Mouse (Mus musculus): ENCODE data around the gene Pax5. TPM values are rescaled to one million over a fixed set of nuclear protein-coding genes. Genes with fewer than 3 reads are reported as not detected.
A peak's percentile ranks its signal among the peaks of the same experiment; 100 is the strongest.

The Pax5 gene
- total and polyA plus RNA-seq, 2 experiments from 2014 or later = 3.0 to 46.0 TPM

DNA sequence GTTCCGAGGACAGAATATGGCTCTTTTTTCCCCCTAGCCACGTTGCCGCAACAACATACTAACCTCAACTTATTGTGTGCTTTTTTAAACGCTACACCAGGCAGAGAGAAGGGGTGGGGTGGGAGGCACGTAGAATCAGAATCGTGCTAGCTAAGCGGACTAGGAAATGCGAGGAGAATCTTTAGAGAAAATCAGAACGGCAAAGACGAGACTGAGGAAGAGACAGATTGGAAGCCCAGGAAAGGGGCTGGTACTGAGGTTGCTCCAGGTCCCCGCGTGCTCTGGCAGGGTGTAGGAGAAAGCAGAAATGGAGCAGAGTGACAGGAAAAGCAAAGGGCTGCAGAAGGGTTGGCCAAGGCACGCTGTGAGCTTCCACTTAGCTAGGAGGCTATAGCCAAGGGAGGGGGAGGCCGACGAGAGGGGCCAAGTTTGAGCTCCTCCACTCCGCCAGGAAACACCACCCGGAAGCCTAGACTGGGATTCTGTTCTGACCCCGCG lies 3.3 kb upstream of the Pax5 start:
- no peaks in the 10 kb centered on the region for H3K4me1 ChIP-seq (ENCODE audit: insufficient read depth, low read length)
- peak overlapping the region; percentile 10; the same call in 1 of the 2 replicates for H3K4me3 ChIP-seq (ENCODE audit: low read depth, low read length)
- no peak for ATAC-seq (ENCODE audit: low FRiP score)
- no peaks in the 10 kb centered on the region for H3K36me3 ChIP-seq (ENCODE audit: insufficient read depth, low read length)
- WGBS = under 1% methylated on average over 19 of the region's 19 CpGs
- 0 out of 2 replicates have a peak overlapping the region, but pooled peaks have one; percentile 8 for H3K9ac ChIP-seq (replicated peaks; ENCODE audit: low read length, poor library complexity, severe bottlenecking)
- no peaks in the 10 kb centered on the region for H3K9me3 ChIP-seq (ENCODE audit: low read length)
- TF ChIP-seq CTCF (IDR thresholded peaks at IDR 0.05) = no peak
- no peak for DNase-seq (ENCODE audit: low spot score)
- peak overlapping the region; percentile 39; the same call in 1 of the 2 replicates for H3K4me2 ChIP-seq (ENCODE audit: low read depth, low read length, poor library complexity, severe bottlenecking)
- H3K27ac ChIP-seq (ENCODE audit: low read depth, low read length) = peak overlapping the region; percentile 26; the same call in 1 of the 2 replicates
- peaks cover 68% of the 10 kb centered on the region for H3K27me3 ChIP-seq (ENCODE audit: insufficient read depth, low read length)

GRCm38 (mm10) chr4:44712786-44713553 lies 2.7 kb upstream of the Pax5 start:
- peaks cover 68% of the 10 kb centered on the region for H3K27me3 ChIP-seq (ENCODE audit: insufficient read depth, low read length)
- no peaks in the 10 kb centered on the region for H3K36me3 ChIP-seq (ENCODE audit: insufficient read depth, low read length)
- TF ChIP-seq CTCF (IDR thresholded peaks at IDR 0.05) = no peak
- peak overlapping the region; percentile 39 for H3K4me2 ChIP-seq (ENCODE audit: low read depth, low read length, poor library complexity, severe bottlenecking)
- DNase-seq (ENCODE audit: low spot score) = no peak
- 2% methylated on average over 50 of the region's 50 CpGs for WGBS
- H3K9me3 ChIP-seq (ENCODE audit: low read length) = no peaks in the 10 kb centered on the region
- H3K27ac ChIP-seq (ENCODE audit: low read depth, low read length) = peak overlapping the region; percentile 26; the same call in 1 of the 2 replicates
- no peak overlapping the region for H3K9ac ChIP-seq (replicated peaks; ENCODE audit: low read length, poor library complexity, severe bottlenecking)
- no peak for ATAC-seq (ENCODE audit: low FRiP score)
- H3K4me1 ChIP-seq (ENCODE audit: insufficient read depth, low read length) = no peaks in the 10 kb centered on the region
- 0 out of 2 replicates have a peak overlapping the region, but pooled peaks have one; percentile 3 for H3K4me3 ChIP-seq (ENCODE audit: low read depth, low read length)

DNA sequence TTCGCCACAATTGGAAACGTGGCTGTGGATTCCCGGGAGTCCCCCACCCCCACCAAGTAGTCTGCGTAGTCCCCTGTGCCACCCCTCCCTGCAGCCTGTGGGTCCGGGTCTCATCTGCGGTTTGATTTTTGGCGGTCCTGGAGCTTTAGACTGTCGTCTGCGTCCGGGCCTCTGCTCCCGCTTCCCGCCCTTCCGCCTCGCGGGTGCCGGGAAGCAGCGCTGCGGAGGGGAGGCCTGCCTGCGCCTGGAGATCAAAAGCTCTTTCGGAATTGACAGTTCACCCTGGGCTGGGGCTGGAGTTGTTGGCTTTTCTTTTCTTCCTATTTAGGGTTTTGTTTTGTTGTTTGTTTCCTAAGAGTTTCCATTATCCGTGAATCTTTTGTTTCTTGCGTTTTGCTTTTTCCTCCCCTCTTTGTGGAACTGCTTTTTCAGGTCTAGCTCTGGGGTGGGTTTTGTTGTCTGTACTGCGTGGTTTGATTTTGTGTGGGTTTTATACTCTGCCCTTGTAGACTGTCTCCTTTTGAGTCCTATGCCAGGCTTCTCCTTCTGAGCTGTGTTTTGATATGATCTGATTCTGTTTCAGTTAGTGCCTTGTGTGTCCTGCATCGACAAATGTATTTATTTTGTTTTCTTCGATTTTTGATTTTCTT lies 1.9 kb upstream of the Pax5 start:
- Histone ChIP-seq H3K27me3 (ENCODE audit: insufficient read depth, low read length) (peaks cover 68% of the 10 kb centered on the region), H3K9me3 (ENCODE audit: low read length) (no peaks in the 10 kb centered on the region), H3K4me2 (ENCODE audit: low read depth, low read length, poor library complexity, severe bottlenecking) (peak overlapping the region; percentile 31), H3K9ac (replicated peaks; ENCODE audit: low read length, poor library complexity, severe bottlenecking) (no peak overlapping the region), H3K4me1 (ENCODE audit: insufficient read depth, low read length) (no peaks in the 10 kb centered on the region), H3K27ac (ENCODE audit: low read depth, low read length) (no peak overlapping the region), H3K36me3 (ENCODE audit: insufficient read depth, low read length) (no peaks in the 10 kb centered on the region), H3K4me3 (ENCODE audit: low read depth, low read length) (peak overlapping the region; percentile 16; the same call in 1 of the 2 replicates)
- DNase-seq (ENCODE audit: low spot score) (no peak), ATAC-seq (ENCODE audit: low FRiP score) (no peak)
- no peak for TF ChIP-seq CTCF (IDR thresholded peaks at IDR 0.05)
- WGBS = under 1% methylated on average over 25 of the region's 25 CpGs

DNA sequence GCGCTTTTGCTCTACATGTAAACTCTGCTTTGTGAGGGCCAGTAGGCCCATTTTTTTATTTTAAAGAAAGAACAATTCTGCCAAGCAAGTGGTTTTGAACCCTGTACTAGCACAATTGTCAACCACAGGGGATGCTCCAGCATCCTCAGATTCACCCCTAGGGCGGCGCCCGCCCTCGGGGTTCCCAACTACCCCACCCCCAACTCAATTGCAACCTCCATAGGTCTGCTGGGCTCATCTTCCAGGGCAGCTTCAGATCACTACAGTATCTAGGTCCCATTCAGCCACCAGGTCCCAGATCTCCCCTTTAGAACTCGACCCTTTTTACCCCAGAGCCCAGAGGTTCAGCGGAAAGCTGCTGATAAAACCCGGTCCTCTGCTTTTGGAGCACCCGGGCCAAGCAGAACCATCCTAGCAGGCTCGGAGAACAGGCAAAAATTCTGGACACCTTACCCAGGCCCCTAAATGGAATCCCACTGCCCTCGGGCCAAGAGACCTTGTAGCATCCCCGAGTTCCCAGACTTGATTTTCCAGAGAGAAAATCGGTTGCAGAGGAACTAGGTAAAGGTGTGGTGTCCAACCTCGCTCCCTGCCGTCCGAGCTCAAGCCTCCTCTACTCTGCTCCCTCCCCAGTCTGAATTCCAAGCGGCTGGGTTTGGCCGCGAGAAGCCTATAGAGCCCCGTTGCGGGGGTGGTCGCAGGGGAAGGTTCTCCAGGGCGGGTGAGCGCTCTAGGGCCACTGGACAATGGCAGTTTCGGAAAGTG lies 1.0 kb upstream of the Pax5 start:
- Histone ChIP-seq H3K9ac (replicated peaks; ENCODE audit: low read length, poor library complexity, severe bottlenecking) (no peak overlapping the region), H3K9me3 (ENCODE audit: low read length) (no peaks in the 10 kb centered on the region), H3K4me1 (ENCODE audit: insufficient read depth, low read length) (no peaks in the 10 kb centered on the region), H3K4me2 (ENCODE audit: low read depth, low read length, poor library complexity, severe bottlenecking) (peak overlapping the region; percentile 31; the same call in 1 of the 2 replicates), H3K27ac (ENCODE audit: low read depth, low read length) (no peak overlapping the region), H3K4me3 (ENCODE audit: low read depth, low read length) (no peak overlapping the region), H3K27me3 (ENCODE audit: insufficient read depth, low read length) (peaks cover 69% of the 10 kb centered on the region), H3K36me3 (ENCODE audit: insufficient read depth, low read length) (no peaks in the 10 kb centered on the region)
- ATAC-seq (ENCODE audit: low FRiP score) = no peak
- no peak for TF ChIP-seq CTCF (IDR thresholded peaks at IDR 0.05)
- 3% methylated on average over 25 of the region's 25 CpGs for WGBS
- DNase-seq (ENCODE audit: low spot score) = no peak

DNA sequence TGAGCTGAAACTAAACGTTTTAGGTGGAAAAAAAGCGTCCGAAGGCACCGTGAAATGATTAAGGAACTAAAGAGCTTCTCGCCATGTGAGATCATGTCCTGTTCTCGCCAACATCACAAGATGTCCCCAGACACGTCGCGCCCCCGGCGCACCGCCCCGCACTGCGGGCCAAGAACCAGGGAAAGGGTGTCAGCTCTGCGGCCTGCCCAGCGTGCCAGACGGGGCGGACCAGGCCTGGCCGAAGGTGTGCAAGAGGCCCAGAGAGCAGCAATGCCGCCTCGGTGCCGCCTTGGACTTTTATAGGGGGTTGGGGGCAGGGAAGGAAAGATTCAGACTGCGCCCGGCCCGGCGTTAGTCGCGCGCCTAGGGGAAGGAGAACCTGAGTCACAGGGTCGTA lies 412 bp upstream of the Pax5 start:
- Histone ChIP-seq H3K27ac (ENCODE audit: low read depth, low read length) (no peak overlapping the region), H3K27me3 (ENCODE audit: insufficient read depth, low read length) (peaks cover 73% of the 10 kb centered on the region), H3K9ac (replicated peaks; ENCODE audit: low read length, poor library complexity, severe bottlenecking) (no peak overlapping the region), H3K4me1 (ENCODE audit: insufficient read depth, low read length) (no peaks in the 10 kb centered on the region), H3K4me2 (ENCODE audit: low read depth, low read length, poor library complexity, severe bottlenecking) (no peak overlapping the region), H3K9me3 (ENCODE audit: low read length) (no peaks in the 10 kb centered on the region), H3K4me3 (ENCODE audit: low read depth, low read length) (no peak overlapping the region), H3K36me3 (ENCODE audit: insufficient read depth, low read length) (no peaks in the 10 kb centered on the region)
- no peak for TF ChIP-seq CTCF (IDR thresholded peaks at IDR 0.05)
- no peak for ATAC-seq (ENCODE audit: low FRiP score)
- 2% methylated on average over 30 of the region's 30 CpGs for WGBS
- DNase-seq (ENCODE audit: low spot score) = no peak

Data from midbrain, postnatal 0 days (tissue).